Mouse (Mus musculus) embryonic facial prominence, embryonic 14.5 days (tissue): ENCODE data around the gene Rxra. TPM values are rescaled to one million over a fixed set of nuclear protein-coding genes. Genes with fewer than 3 reads are reported as not detected.

ENCODE experiments used
- ATAC-seq: fragments of 200-750 bp; cut with Nextera tagmentation; 2 replicates; pipeline ENCODE4 v1.8.0; 2017; ENCODE audit warnings: low read depth, moderate number of reproducible peaks, moderate TSS enrichment
- DNase-seq: peaks from one replicate; pipeline ENCODE4 v3.0.0-alpha.2; 2015; ENCODE audit warnings: low spot score
- H3K27ac ChIP-seq: fragments of 300-500 bp; sonication (generic); replicated peaks from 2 replicates; pipeline ENCODE4 v1.5.1; 2014; ENCODE audit warnings: low read depth, mild to moderate bottlenecking, low read length, moderate library complexity
- H3K27me3 ChIP-seq: fragments of 300-500 bp; sonication (generic); replicated peaks from 2 replicates; pipeline ENCODE4 v1.6.1; 2014; ENCODE audit warnings: low read length; ENCODE audit not compliant: control insufficient read depth, insufficient read depth
- H3K36me3 ChIP-seq: fragments of 300-500 bp; sonication (generic); 2 replicates; pipeline ENCODE4 v1.6.1; 2014; ENCODE audit warnings: low read length, mixed read lengths; ENCODE audit not compliant: control insufficient read depth, insufficient read depth
- H3K4me1 ChIP-seq: fragments of 300-500 bp; sonication (generic); 2 replicates; pipeline ENCODE4 v1.6.1; 2014; ENCODE audit warnings: antibody characterized with exemption, low read length; ENCODE audit not compliant: control insufficient read depth, insufficient read depth
- H3K4me2 ChIP-seq: fragments of 300-500 bp; sonication (generic); 2 replicates; pipeline ENCODE4 v1.6.1; 2014; ENCODE audit warnings: low read depth, mild to moderate bottlenecking, low read length, moderate library complexity, mixed read lengths
- H3K4me3 ChIP-seq: fragments of 300-500 bp; sonication (generic); 2 replicates; pipeline ENCODE4 v1.5.1; 2014; ENCODE audit warnings: low read depth, mild to moderate bottlenecking, low read length
- H3K9ac ChIP-seq: fragments of 300-500 bp; sonication (generic); 2 replicates; pipeline ENCODE4 v1.6.1; 2014; ENCODE audit warnings: low read depth, mild to moderate bottlenecking, low read length, moderate library complexity, mixed read lengths
- H3K9me3 ChIP-seq: fragments of 300-500 bp; sonication (generic); 2 replicates; pipeline ENCODE4 v1.6.1; 2016; ENCODE audit warnings: low read length; ENCODE audit not compliant: control insufficient read depth
- WGBS: fragments of 180-500 bp; shearing (Covaris S2); extraction: QIAGEN DNeasy Blood & Tissue Kit; methylation state at CpG from one replicate; pipeline ENCODE4 v1.1.7; 2014; 5-methylcytosine and 5-hydroxymethylcytosine counted together
- polyA plus RNA-seq: library from polyadenylated mRNA; unstranded; fragments of >200 nt; fragmentation: Nextera tagmentation; extraction: Ambion mirVana; gene quantifications from 2 replicates; pipeline ENCODE4 v1.2.1, GENCODE M21; 2014

The Rxra gene
- polyA plus RNA-seq, 1 experiment from 2014 or later, result 11.5 TPM

- Histone ChIP-seq H3K27me3 (no peaks in the 10 kb centered on the region), H3K4me3 (peak overlapping the region; percentile 88), H3K9me3 (no peaks in the 10 kb centered on the region), H3K4me1 (peaks cover 46% of the 10 kb centered on the region), H3K36me3 (no peaks in the 10 kb centered on the region), H3K4me2 (peak overlapping the region; percentile 96), H3K9ac (peak overlapping the region; percentile 96), H3K27ac (peak overlapping the region; percentile 98)
- whole genome bisulfite sequencing, result under 1% methylated on average over 26 of the region's 77 CpGs
- DNase-seq (no peak), ATAC-seq (no peak)
These were observed 1.4 kb downstream of the Rxra start for GRCm38 (mm10) chr2:27677411-27678310.

DNA sequence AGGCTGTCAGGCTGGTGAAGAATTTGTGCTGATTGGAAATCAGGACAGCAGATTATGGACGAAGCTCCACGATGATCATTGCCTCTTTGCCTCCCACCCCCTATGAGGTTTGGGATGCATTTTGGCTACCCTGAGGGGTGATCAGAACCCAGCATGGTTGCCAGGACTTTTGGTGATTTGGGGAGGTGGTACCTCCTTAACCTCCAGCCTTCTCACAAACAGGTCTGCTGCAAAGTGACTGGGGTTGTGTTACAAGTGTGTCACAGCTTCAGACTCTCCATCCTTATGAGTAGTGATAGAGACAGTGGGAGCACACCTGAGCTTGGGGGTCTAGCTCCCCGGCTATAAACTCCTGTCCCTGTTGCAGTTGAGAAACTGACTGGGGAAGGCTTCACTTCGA is 2.1 kb downstream of the Rxra start:
- Histone ChIP-seq H3K9me3 (no peaks in the 10 kb centered on the region), H3K9ac (peak overlapping the region; percentile 96), H3K4me1 (peaks cover 49% of the 10 kb centered on the region), H3K36me3 (no peaks in the 10 kb centered on the region), H3K27ac (peak overlapping the region; percentile 98), H3K4me2 (peak overlapping the region; percentile 96), H3K27me3 (no peaks in the 10 kb centered on the region), H3K4me3 (peak overlapping the region; percentile 88)
- DNase-seq, result no peak
- ATAC-seq, result no peak
- WGBS, result 18% methylated on average over 4 of the region's 4 CpGs

DNA sequence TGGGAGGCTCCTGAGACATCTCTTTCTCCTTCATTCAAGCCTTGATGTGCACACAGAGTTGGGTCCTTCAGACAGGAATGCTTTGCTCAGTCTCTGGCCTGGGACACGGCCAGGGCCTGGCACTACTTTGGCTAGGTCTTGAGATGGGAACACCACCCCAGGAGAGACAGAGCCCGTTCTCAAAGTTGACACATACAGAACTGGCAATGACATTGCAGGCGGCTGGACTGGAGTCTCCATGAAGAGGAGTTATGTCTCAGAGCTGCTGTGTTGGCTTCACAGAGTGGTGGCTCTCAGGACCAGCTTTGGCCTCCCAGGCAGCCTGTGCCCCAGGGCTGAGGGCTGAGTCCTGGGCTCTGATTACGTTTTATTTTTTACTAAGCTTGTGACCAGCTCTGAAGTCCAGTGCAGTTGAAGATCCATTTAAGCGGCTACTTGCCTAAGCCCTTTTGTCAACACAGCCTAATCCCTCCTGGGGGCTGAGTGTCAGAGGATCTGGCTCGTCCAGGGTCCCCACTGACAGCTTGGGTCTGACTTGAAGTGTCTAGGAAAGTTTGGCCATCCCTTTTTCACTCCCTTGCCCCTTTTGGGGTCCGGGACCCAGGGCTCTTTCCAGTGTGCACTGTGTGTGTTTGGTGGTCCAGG is 2.7 kb downstream of the Rxra start:
- ATAC-seq, result no peak
- 13% methylated on average over 7 of the region's 7 CpGs for WGBS
- H3K4me3 ChIP-seq, result peak overlapping the region; percentile 88
- H3K27ac ChIP-seq, result peak overlapping the region; percentile 70
- DNase-seq, result no peak
- H3K4me2 ChIP-seq, result peak overlapping the region; percentile 96
- no peaks in the 10 kb centered on the region for H3K27me3 ChIP-seq
- peaks cover 54% of the 10 kb centered on the region for H3K4me1 ChIP-seq
- H3K9ac ChIP-seq, result peak overlapping the region; percentile 96
- H3K36me3 ChIP-seq, result no peaks in the 10 kb centered on the region
- no peaks in the 10 kb centered on the region for H3K9me3 ChIP-seq

GRCm38 (mm10) chr2:27679621-27680025 is 3.4 kb downstream of the Rxra start:
- Histone ChIP-seq H3K4me1 (peaks cover 60% of the 10 kb centered on the region), H3K9me3 (no peaks in the 10 kb centered on the region), H3K27ac (peak overlapping the region; percentile 70), H3K9ac (peak overlapping the region; percentile 96), H3K27me3 (no peaks in the 10 kb centered on the region), H3K36me3 (no peaks in the 10 kb centered on the region), H3K4me3 (peak overlapping the region; percentile 88), H3K4me2 (peak overlapping the region; percentile 96)
- DNase-seq (peak; percentile 75), ATAC-seq (0 out of 2 replicates have a peak, but pooled peaks have one; percentile 17)
- WGBS, result 6% methylated on average over 3 of the region's 3 CpGs

DNA sequence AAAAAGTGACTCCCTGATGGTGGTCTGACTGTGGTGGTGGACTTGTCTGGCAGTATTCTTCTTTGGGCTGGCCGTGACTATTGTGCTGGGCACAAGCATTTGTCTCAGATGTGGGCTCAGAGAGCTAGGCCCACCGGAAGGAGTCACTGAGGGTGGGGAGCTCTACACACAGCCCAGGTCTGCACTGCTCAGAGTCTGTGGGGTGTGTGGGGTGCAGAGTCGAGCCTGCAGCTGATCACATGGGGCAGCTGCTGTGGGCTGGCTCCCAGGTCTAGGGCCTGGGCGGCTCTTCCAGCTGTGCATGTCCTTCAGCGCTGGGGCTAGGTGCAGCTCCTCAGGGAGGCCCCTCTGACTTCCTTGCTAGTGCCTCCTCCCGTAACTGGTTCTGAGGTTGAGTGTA is 3.8 kb downstream of the Rxra start:
- WGBS, result 39% methylated on average over 4 of the region's 6 CpGs

DNA sequence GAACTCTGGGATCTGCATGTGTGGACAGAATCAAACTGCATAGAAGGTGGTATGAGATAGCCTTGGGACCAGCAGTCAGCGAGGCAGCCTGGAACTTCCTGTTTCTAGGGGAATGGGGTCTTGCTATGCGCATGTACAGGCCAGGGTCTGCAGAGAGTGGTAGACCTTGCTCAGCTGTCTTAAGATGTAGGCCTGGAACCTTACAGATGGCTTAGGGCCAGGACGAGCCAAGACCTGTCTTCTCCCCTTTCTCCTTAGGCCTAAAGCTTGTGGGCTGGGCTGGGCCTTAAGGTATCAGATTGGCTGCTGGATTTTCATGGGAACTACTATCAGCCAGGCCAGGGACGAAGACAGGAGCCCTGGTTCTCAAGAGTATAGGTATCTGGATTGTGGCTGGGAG is 4.4 kb downstream of the Rxra start:
- Histone ChIP-seq H3K4me2 (peak overlapping the region; percentile 96), H3K36me3 (no peaks in the 10 kb centered on the region), H3K9me3 (no peaks in the 10 kb centered on the region), H3K9ac (peak overlapping the region; percentile 96), H3K27ac (peak overlapping the region; percentile 70; the same call in 1 of the 2 replicates), H3K27me3 (no peaks in the 10 kb centered on the region), H3K4me3 (no peak overlapping the region), H3K4me1 (peaks cover 63% of the 10 kb centered on the region)
- WGBS, result 61% methylated on average over 4 of the region's 4 CpGs
- no peak for DNase-seq
- no peak for ATAC-seq

More for the DNA sequence above, 3.8 kb downstream of the Rxra start:
- Histone ChIP-seq H3K4me1 (peaks cover 63% of the 10 kb centered on the region), H3K4me2 (peak overlapping the region; percentile 96), H3K27ac (peak overlapping the region; percentile 70), H3K27me3 (no peaks in the 10 kb centered on the region), H3K4me3 (peak overlapping the region; percentile 88; the same call in 1 of the 2 replicates), H3K9ac (peak overlapping the region; percentile 96), H3K9me3 (no peaks in the 10 kb centered on the region), H3K36me3 (no peaks in the 10 kb centered on the region)
- no peak for DNase-seq
- ATAC-seq, result peak; percentile 34

- H3K9me3 ChIP-seq, result no peaks in the 10 kb centered on the region
- 0 out of 2 replicates have a peak overlapping the region, but pooled peaks have one; percentile 2 for H3K9ac ChIP-seq
- H3K27me3 ChIP-seq, result no peaks in the 10 kb centered on the region
- no peak overlapping the region for H3K4me3 ChIP-seq
- H3K27ac ChIP-seq, result 0 out of 2 replicates have a peak overlapping the region, but pooled peaks have one; percentile 28
- ATAC-seq (no peak), DNase-seq (no peak)
- H3K36me3 ChIP-seq, result no peaks in the 10 kb centered on the region
- H3K4me1 ChIP-seq, result peaks cover 62% of the 10 kb centered on the region
- 77% methylated on average over 4 of the region's 4 CpGs for WGBS
- peak overlapping the region; percentile 19; the same call in 1 of the 2 replicates for H3K4me2 ChIP-seq
These were observed 5.2 kb downstream of the Rxra start for GRCm38 (mm10) chr2:27681426-27681825.

DNA sequence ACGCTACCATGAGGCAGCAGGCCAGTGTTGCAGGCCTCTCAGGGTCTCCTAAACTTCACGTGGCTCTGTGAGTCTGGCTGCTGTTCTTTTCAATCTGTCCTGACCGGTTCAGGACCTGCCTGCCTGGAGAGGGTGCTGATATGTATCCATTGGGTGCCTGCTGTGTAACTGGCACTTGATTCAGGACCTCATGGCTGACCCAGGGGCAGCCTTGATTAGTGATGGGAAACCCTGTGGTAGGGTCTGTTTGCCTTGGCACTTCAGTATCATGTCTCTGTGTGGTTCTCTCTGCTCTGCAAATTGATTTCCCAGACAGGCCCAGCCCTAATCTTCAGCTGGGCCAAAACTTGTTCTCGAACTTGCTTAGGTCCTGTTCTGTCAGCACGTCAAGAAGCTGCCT is 5.9 kb downstream of the Rxra start:
- ATAC-seq (no peak), DNase-seq (no peak)
- 0 out of 2 replicates have a peak overlapping the region, but pooled peaks have one; percentile 39 for H3K27ac ChIP-seq
- H3K9me3 ChIP-seq, result no peaks in the 10 kb centered on the region
- H3K4me2 ChIP-seq, result peak overlapping the region; percentile 19; the same call in 1 of the 2 replicates
- H3K27me3 ChIP-seq, result no peaks in the 10 kb centered on the region
- 64% methylated on average over 5 of the region's 5 CpGs for WGBS
- peak overlapping the region; percentile 2; the same call in 1 of the 2 replicates for H3K9ac ChIP-seq
- no peak overlapping the region for H3K4me3 ChIP-seq
- peaks cover 68% of the 10 kb centered on the region for H3K4me1 ChIP-seq
- H3K36me3 ChIP-seq, result no peaks in the 10 kb centered on the region
